Mouse (Mus musculus) limb, embryonic 13.5 days (tissue): ENCODE data around the gene Pip4k2c. TPM values are rescaled to one million over a fixed set of nuclear protein-coding genes. Genes with fewer than 3 reads are reported as not detected.
"Not testable (repeated sequence)": the region's sequence is repeated elsewhere in the genome, so short reads cannot be mapped to it uniquely, and the experiment has no call there.

Source experiments
- ATAC-seq: fragments of 200-750 bp; cut with Nextera tagmentation; 2 replicates; pipeline ENCODE4 v1.8.0; 2017; ENCODE audit warnings: low read depth, moderate number of reproducible peaks, moderate TSS enrichment; ENCODE audit not compliant: low FRiP score
- H3K27ac ChIP-seq: fragments of 300-500 bp; sonication (generic); 2 replicates; pipeline ENCODE4 v1.5.1; 2015; ENCODE audit warnings: inconsistent platforms, mild to moderate bottlenecking, moderate library complexity
- H3K27me3 ChIP-seq: fragments of 300-500 bp; sonication (generic); 2 replicates; pipeline ENCODE4 v1.6.1; 2015; ENCODE audit warnings: mild to moderate bottlenecking, inconsistent platforms
- H3K36me3 ChIP-seq: fragments of 300-500 bp; sonication (generic); 2 replicates; pipeline ENCODE4 v1.6.1; 2015; ENCODE audit warnings: inconsistent platforms, mild to moderate bottlenecking, moderate library complexity
- H3K4me1 ChIP-seq: fragments of 300-500 bp; sonication (generic); 2 replicates; pipeline ENCODE4 v1.6.1; 2015; ENCODE audit warnings: inconsistent platforms
- H3K4me2 ChIP-seq: fragments of 300-500 bp; sonication (generic); replicated peaks from 2 replicates; pipeline ENCODE4 v1.6.1; 2015; ENCODE audit warnings: inconsistent platforms, mild to moderate bottlenecking, moderate library complexity
- H3K4me3 ChIP-seq: fragments of 300-500 bp; sonication (generic); 2 replicates; pipeline ENCODE4 v1.5.1; 2015; ENCODE audit warnings: moderate library complexity, mild to moderate bottlenecking, inconsistent platforms
- H3K9ac ChIP-seq: fragments of 300-500 bp; sonication (generic); 2 replicates; pipeline ENCODE4 v1.6.1; 2015; ENCODE audit warnings: mild to moderate bottlenecking, inconsistent platforms
- H3K9me3 ChIP-seq: fragments of 300-500 bp; sonication (generic); 2 replicates; pipeline ENCODE4 v1.6.1; 2016; ENCODE audit warnings: inconsistent platforms
- WGBS: fragments of 180-500 bp; shearing (Covaris S2); methylation state at CpG from one replicate; pipeline ENCODE4 v1.1.7; 2015; 5-methylcytosine and 5-hydroxymethylcytosine counted together
- polyA plus RNA-seq: library from polyadenylated mRNA; unstranded; fragments of >200 nt; fragmentation: Nextera tagmentation; extraction: Ambion mirVana; gene quantifications from 2 replicates; pipeline ENCODE4 v1.2.1, GENCODE M21; 2015

Pip4k2c gene
- polyA plus RNA-seq, 1 experiment from 2014 or later = 29.1 TPM

GRCm38 (mm10) chr10:127194428-127195327 lies 16.7 kb downstream of the Pip4k2c start:
- H3K9ac ChIP-seq = peak overlapping the region; percentile 94
- H3K4me3 ChIP-seq = peak overlapping the region; percentile 90
- peaks cover 55% of the 10 kb centered on the region for H3K36me3 ChIP-seq
- H3K9me3 ChIP-seq = no peaks in the 10 kb centered on the region
- 14% methylated on average over 22 of the region's 22 CpGs for WGBS
- H3K4me2 ChIP-seq = peak overlapping the region; percentile 86
- peaks cover 51% of the 10 kb centered on the region for H3K4me1 ChIP-seq
- 0 out of 2 replicates have a peak, but pooled peaks have one; percentile 12 for ATAC-seq
- peak overlapping the region; percentile 94 for H3K27ac ChIP-seq
- H3K27me3 ChIP-seq = no peaks in the 10 kb centered on the region

DNA sequence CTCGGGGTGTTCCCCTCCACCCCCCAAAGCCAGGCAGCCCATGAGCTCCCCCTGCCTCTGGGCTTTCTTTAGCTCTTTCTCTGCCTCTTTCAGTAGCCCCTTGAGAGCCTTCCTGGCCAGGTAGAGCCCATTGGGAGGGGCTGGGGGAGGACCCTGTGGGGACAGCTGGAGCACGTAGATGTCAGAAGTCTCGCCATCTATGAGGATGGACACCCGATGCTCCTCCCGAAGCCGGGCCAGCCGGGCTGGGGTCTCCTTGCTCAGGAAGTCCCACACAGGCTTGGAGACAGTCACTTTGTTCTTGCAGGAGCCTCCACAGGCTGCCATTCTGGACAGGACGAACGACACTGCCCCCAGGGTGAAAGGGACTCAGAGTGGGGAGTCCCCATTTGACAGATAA lies 18.4 kb downstream of the Pip4k2c start:
- H3K9ac ChIP-seq = no peak overlapping the region
- H3K9me3 ChIP-seq = no peaks in the 10 kb centered on the region
- WGBS = 79% methylated on average over 9 of the region's 9 CpGs
- H3K4me3 ChIP-seq = no peak overlapping the region
- H3K27me3 ChIP-seq = no peaks in the 10 kb centered on the region
- H3K27ac ChIP-seq = no peak overlapping the region
- no peak for ATAC-seq
- peaks cover 52% of the 10 kb centered on the region for H3K4me1 ChIP-seq
- peaks cover 39% of the 10 kb centered on the region for H3K36me3 ChIP-seq
- no peak overlapping the region for H3K4me2 ChIP-seq

GRCm38 (mm10) chr10:127192057-127192328 lies 19.4 kb downstream of the Pip4k2c start:
- not testable (repeated sequence) for H3K4me3 ChIP-seq, H3K27ac ChIP-seq, H3K9ac ChIP-seq, H3K4me2 ChIP-seq, H3K27me3 ChIP-seq, ATAC-seq, H3K9me3 ChIP-seq
- 75% methylated on average over 1 of the region's 1 CpGs for WGBS
- H3K36me3 ChIP-seq = peaks cover 31% of the 10 kb centered on the region
- peaks cover 58% of the 10 kb centered on the region for H3K4me1 ChIP-seq

DNA sequence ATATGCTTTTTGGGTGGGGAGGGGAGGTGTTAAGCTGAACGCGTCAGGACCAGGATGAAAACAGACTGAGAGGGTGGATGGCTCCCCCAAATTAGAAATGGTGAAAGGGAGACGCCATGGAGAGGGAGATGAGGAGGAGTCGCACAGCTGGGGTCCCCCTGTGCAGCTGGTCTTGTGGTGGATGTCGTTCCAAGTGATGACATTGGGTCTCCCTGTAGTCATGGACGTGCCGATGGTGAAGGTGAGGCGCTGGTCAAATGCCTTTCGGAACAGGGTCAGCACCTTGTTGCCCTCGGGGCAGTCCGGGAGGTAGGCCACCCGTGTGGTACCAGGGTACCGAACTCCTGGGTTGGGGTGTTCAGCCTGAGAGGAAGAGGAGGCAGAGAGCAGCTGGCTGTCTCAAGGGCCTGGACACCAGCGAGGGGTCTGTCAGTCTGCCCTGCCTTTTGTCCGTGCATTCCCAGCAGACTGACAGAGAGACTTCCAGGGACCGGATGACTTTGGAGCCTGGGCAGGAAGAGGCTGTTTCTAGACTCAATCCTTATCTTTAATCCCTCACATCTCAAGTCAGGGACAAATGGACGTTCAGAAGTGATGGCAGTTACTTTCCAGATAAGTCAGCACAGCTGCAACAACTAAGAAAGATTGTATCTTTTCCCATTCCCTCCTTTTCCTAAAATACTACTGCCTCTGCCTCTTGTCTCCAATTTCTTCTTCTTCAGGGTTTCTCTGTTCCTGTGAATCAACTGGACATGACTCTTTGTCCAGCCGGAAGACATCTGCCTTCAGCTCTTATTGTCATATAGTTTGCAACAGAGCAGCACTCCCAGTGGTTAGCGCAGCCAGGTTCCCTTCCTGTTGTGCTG lies 20.0 kb downstream of the Pip4k2c start:
- no peak overlapping the region; the same call in 1 of the 2 replicates for H3K4me3 ChIP-seq
- no peak for ATAC-seq
- H3K36me3 ChIP-seq = peaks cover 37% of the 10 kb centered on the region
- no peaks in the 10 kb centered on the region for H3K9me3 ChIP-seq
- no peak overlapping the region for H3K9ac ChIP-seq
- peak overlapping the region; percentile 95; the same call in 1 of the 2 replicates for H3K27ac ChIP-seq
- H3K4me1 ChIP-seq = peaks cover 52% of the 10 kb centered on the region
- 82% methylated on average over 19 of the region's 19 CpGs for WGBS
- H3K4me2 ChIP-seq = no peak overlapping the region
- no peaks in the 10 kb centered on the region for H3K27me3 ChIP-seq

- peak overlapping the region; percentile 95 for H3K27ac ChIP-seq
- H3K4me2 ChIP-seq = peak overlapping the region; percentile 96
- 41% methylated on average over 14 of the region's 14 CpGs for WGBS
- peak overlapping the region; percentile 71 for H3K4me3 ChIP-seq
- no peak for ATAC-seq
- peak overlapping the region; percentile 90 for H3K9ac ChIP-seq
- H3K27me3 ChIP-seq = 0 out of 2 replicates have a peak, but pooled peaks cover 2% of the 10 kb centered on the region
- H3K4me1 ChIP-seq = peaks cover 49% of the 10 kb centered on the region
- H3K36me3 ChIP-seq = peaks cover 45% of the 10 kb centered on the region
- H3K9me3 ChIP-seq = no peaks in the 10 kb centered on the region
Observed at GRCm38 (mm10) chr10:127190398-127191190, 20.8 kb downstream of the Pip4k2c start.

DNA sequence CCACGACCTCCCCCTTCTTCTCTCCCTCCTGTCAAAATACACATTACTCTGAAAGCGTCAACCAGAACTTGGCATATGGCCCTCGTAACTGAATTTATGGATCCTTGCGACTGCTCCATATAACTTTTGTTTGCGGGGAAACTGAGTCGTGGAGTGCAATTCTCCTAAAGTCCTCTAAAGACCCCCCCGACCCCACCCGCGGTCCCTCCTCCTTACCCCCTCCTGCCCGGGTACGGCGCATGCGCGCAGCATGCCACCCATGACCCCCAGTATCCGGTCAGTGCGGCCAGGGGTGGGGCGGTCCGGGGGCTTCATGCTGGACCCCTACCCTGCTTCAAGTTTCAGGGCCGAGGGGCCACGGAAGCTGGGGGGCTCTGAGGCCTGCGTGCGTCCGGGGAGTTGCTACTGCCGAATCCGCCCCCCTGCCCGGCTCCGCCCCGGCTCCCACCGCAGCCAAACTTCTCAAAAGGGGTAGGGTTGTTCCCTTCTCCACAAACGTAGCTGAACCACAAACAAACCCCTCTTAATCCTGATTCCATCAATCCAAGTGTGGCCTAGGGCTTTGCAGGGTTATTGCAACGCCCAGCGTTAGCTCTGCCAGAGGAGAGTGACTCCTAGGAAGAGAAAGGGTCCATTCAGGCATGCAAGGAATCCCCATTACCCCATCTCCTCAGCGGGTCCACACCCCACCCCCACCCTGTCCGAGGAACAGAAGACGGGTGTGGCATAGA lies 21.6 kb downstream of the Pip4k2c start, which contains the start of gene Arhgef25:
TSS of gene Arhgef25 (minus strand) at position 433 of the 731 bp plus-strand sequence.
- H3K9ac ChIP-seq = peak within 1 kb of the TSS; percentile 90
- H3K4me1 ChIP-seq = peaks cover 47% of the 10 kb centered on the region
- H3K4me2 ChIP-seq = peak within 1 kb of the TSS; percentile 96
- no peaks in the 10 kb centered on the region for H3K9me3 ChIP-seq
- 0 out of 2 replicates have a peak, but pooled peaks cover 4% of the 10 kb centered on the region for H3K27me3 ChIP-seq
- H3K4me3 ChIP-seq = peak within 1 kb of the TSS; percentile 71
- under 1% methylated on average over 35 of the region's 35 CpGs for WGBS
- peaks cover 53% of the 10 kb centered on the region for H3K36me3 ChIP-seq
- H3K27ac ChIP-seq = peak within 1 kb of the TSS; percentile 95
- ATAC-seq = peak; percentile 45

GRCm38 (mm10) chr10:127189116-127189650 lies 22.2 kb downstream of the Pip4k2c start:
- Histone ChIP-seq H3K27me3 (0 out of 2 replicates have a peak, but pooled peaks cover 6% of the 10 kb centered on the region), H3K4me3 (peak overlapping the region; percentile 71), H3K4me2 (peak overlapping the region; percentile 96), H3K36me3 (peaks cover 60% of the 10 kb centered on the region), H3K4me1 (peaks cover 47% of the 10 kb centered on the region), H3K9me3 (no peaks in the 10 kb centered on the region), H3K27ac (peak overlapping the region; percentile 95), H3K9ac (peak overlapping the region; percentile 90)
- under 1% methylated on average over 26 of the region's 26 CpGs for WGBS
- no peak for ATAC-seq

GRCm38 (mm10) chr10:127188465-127189115 lies 22.8 kb downstream of the Pip4k2c start:
- under 1% methylated on average over 43 of the region's 46 CpGs for WGBS
- peaks cover 51% of the 10 kb centered on the region for H3K4me1 ChIP-seq
- H3K36me3 ChIP-seq = peaks cover 65% of the 10 kb centered on the region

DNA sequence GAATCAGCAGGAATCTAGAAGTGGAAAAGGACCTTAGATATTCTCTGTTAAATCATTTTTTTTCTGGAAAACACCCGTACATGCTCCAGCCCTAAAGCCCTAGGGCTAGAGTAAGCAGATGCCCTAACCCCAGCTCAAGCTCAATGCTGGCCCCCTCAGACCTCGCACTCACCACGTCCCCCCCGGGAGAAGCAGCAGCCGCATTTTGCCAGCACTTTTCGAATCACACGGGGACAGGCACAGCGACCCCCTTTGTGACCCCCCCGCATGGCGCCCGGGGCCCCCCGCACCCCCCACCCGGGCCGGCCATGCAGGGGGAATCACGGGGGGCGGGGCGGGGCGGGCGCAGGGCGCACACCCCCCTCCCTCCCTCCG lies 23.3 kb downstream of the Pip4k2c start:
- Histone ChIP-seq H3K36me3 (peaks cover 65% of the 10 kb centered on the region), H3K9me3 (no peaks in the 10 kb centered on the region), H3K27ac (peak overlapping the region; percentile 95), H3K27me3 (0 out of 2 replicates have a peak, but pooled peaks cover 9% of the 10 kb centered on the region), H3K4me1 (peaks cover 47% of the 10 kb centered on the region), H3K9ac (peak overlapping the region; percentile 90), H3K4me2 (peak overlapping the region; percentile 96), H3K4me3 (peak overlapping the region; percentile 71)
- no peak for ATAC-seq
- 1% methylated on average over 17 of the region's 21 CpGs for WGBS

More at GRCm38 (mm10) chr10:127188465-127189115, 22.8 kb downstream of the Pip4k2c start:
- Histone ChIP-seq H3K27ac (peak overlapping the region; percentile 95), H3K4me3 (peak overlapping the region; percentile 71), H3K27me3 (0 out of 2 replicates have a peak, but pooled peaks cover 6% of the 10 kb centered on the region), H3K4me2 (peak overlapping the region; percentile 96), H3K9ac (peak overlapping the region; percentile 90), H3K9me3 (no peaks in the 10 kb centered on the region)
- peak; percentile 86 for ATAC-seq

GRCm38 (mm10) chr10:127187371-127188078 lies 23.9 kb downstream of the Pip4k2c start:
- peaks cover 65% of the 10 kb centered on the region for H3K36me3 ChIP-seq
- H3K4me2 ChIP-seq = peak overlapping the region; percentile 96
- H3K4me3 ChIP-seq = peak overlapping the region; percentile 71
- no peaks in the 10 kb centered on the region for H3K9me3 ChIP-seq
- peak overlapping the region; percentile 95; the same call in 1 of the 2 replicates for H3K27ac ChIP-seq
- H3K4me1 ChIP-seq = peaks cover 43% of the 10 kb centered on the region
- peaks cover 10% of the 10 kb centered on the region; the same call in 1 of the 2 replicates for H3K27me3 ChIP-seq
- no peak for ATAC-seq
- peak overlapping the region; percentile 90 for H3K9ac ChIP-seq
- WGBS = 40% methylated on average over 10 of the region's 10 CpGs
